Mouse (Mus musculus) midbrain, postnatal 0 days (tissue): ENCODE results near the gene Dact3. TPM values are rescaled to one million over a fixed set of nuclear protein-coding genes. Genes with fewer than 3 reads are reported as not detected.

ENCODE experiments used
- ATAC-seq: fragments of 200-750 bp; cut with Nextera tagmentation; 2 replicates; pipeline ENCODE4 v1.8.0; 2017; ENCODE audit warnings: moderate number of reproducible peaks, mild to moderate bottlenecking, moderate TSS enrichment, moderate library complexity; ENCODE audit not compliant: low FRiP score
- DNase-seq: peaks from one replicate; pipeline ENCODE4 v3.0.0-alpha.2; 2015; ENCODE audit warnings: low spot score
- H3K27ac ChIP-seq: fragments of 300-500 bp; sonication (generic); 2 replicates; pipeline ENCODE4 v1.5.1; 2014; ENCODE audit warnings: low read depth, mild to moderate bottlenecking, low read length, mixed read lengths
- H3K27me3 ChIP-seq: fragments of 300-500 bp; sonication (generic); 2 replicates; pipeline ENCODE4 v1.6.1; 2014; ENCODE audit warnings: low read length, control low read depth, mixed read lengths; ENCODE audit not compliant: insufficient read depth
- H3K36me3 ChIP-seq: fragments of 300-500 bp; sonication (generic); 2 replicates; pipeline ENCODE4 v1.6.1; 2014; ENCODE audit warnings: low read length, control low read depth, mixed read lengths; ENCODE audit not compliant: insufficient read depth
- H3K4me1 ChIP-seq: fragments of 300-500 bp; sonication (generic); 2 replicates; pipeline ENCODE4 v1.6.1; 2014; ENCODE audit warnings: mild to moderate bottlenecking, control low read depth, antibody characterized with exemption, low read length, mixed read lengths; ENCODE audit not compliant: insufficient read depth
- H3K4me2 ChIP-seq: fragments of 300-500 bp; sonication (generic); 2 replicates; pipeline ENCODE4 v1.6.1; 2014; ENCODE audit warnings: low read depth, mild to moderate bottlenecking, low read length, mixed read lengths; ENCODE audit not compliant: poor library complexity, severe bottlenecking
- H3K4me3 ChIP-seq: fragments of 300-500 bp; sonication (generic); 2 replicates; pipeline ENCODE4 v1.5.1; 2014; ENCODE audit warnings: low read depth, mild to moderate bottlenecking, low read length, moderate library complexity
- H3K9ac ChIP-seq: fragments of 300-500 bp; sonication (generic); replicated peaks from 2 replicates; pipeline ENCODE4 v1.6.1; 2014; ENCODE audit warnings: mild to moderate bottlenecking, low read length, moderate library complexity, mixed read lengths; ENCODE audit not compliant: poor library complexity, severe bottlenecking
- H3K9me3 ChIP-seq: fragments of 300-500 bp; sonication (generic); 2 replicates; pipeline ENCODE4 v1.6.1; 2016; ENCODE audit warnings: low read length, control low read depth
- CTCF ChIP-seq: IDR thresholded peaks from 2 replicates; pipeline ENCODE4 v1.5.1; 2016; ENCODE audit warnings: antibody characterized with exemption, mild to moderate bottlenecking
- WGBS: fragments of 180-500 bp; shearing (Covaris S2); extraction: QIAGEN DNeasy Blood & Tissue Kit; methylation state at CpG from one replicate; pipeline ENCODE4 v1.1.7; 2014; 5-methylcytosine and 5-hydroxymethylcytosine counted together
- polyA plus RNA-seq: library from polyadenylated mRNA; unstranded; fragments of >200 nt; fragmentation: Nextera tagmentation; extraction: Ambion mirVana; gene quantifications from 2 replicates; pipeline ENCODE4 v1.2.1, GENCODE M21; 2015
- total RNA-seq: library from RNA; depleted of rRNA; stranded (reverse); fragments of >200 nt; gene quantifications from 2 replicates; pipeline ENCODE4 v1.2.3, GENCODE M21; 2014

The Dact3 gene
- total and polyA plus RNA-seq, 2 experiments from 2014 or later = 7.5 to 107 TPM

- TF ChIP-seq CTCF = peak; percentile 82
- 0 out of 2 replicates have a peak, but pooled peaks cover 4% of the 10 kb centered on the region for H3K27me3 ChIP-seq
- no peaks in the 10 kb centered on the region for H3K36me3 ChIP-seq
- 0 out of 2 replicates have a peak overlapping the region, but pooled peaks have one; percentile 9 for H3K27ac ChIP-seq
- H3K9me3 ChIP-seq = no peaks in the 10 kb centered on the region
- WGBS = under 1% methylated on average over 23 of the region's 24 CpGs
- DNase-seq = peak; percentile 73
- H3K4me2 ChIP-seq = peak overlapping the region; percentile 45
- H3K4me1 ChIP-seq = no peaks in the 10 kb centered on the region
- H3K9ac ChIP-seq = 0 out of 2 replicates have a peak overlapping the region, but pooled peaks have one; percentile 24
- peak overlapping the region; percentile 18 for H3K4me3 ChIP-seq
- ATAC-seq = peak; percentile 34
Measured at GRCm38 (mm10) chr7:16895000-16895399, 19.9 kb downstream of the Dact3 start.

- 27% methylated on average over 10 of the region's 10 CpGs for WGBS
- Histone ChIP-seq H3K4me1 (no peaks in the 10 kb centered on the region), H3K27me3 (0 out of 2 replicates have a peak, but pooled peaks cover 4% of the 10 kb centered on the region), H3K9me3 (no peaks in the 10 kb centered on the region), H3K27ac (no peak overlapping the region), H3K4me3 (peak overlapping the region; percentile 18), H3K4me2 (peak overlapping the region; percentile 45), H3K9ac (no peak overlapping the region), H3K36me3 (no peaks in the 10 kb centered on the region)
- ATAC-seq (no peak), DNase-seq (no peak)
- no peak for TF ChIP-seq CTCF
Measured at GRCm38 (mm10) chr7:16895511-16895910, 20.4 kb downstream of the Dact3 start.

GRCm38 (mm10) chr7:16900526-16900925, 25.4 kb downstream of the Dact3 start:
- TF ChIP-seq CTCF = no peak
- Histone ChIP-seq H3K4me3 (no peak overlapping the region), H3K4me2 (no peak overlapping the region), H3K9me3 (no peaks in the 10 kb centered on the region), H3K4me1 (no peaks in the 10 kb centered on the region), H3K36me3 (no peaks in the 10 kb centered on the region), H3K27me3 (no peaks in the 10 kb centered on the region), H3K9ac (peak overlapping the region; percentile 29; the same call in 1 of the 2 replicates), H3K27ac (no peak overlapping the region)
- DNase-seq (no peak), ATAC-seq (no peak)
- WGBS = 25% methylated on average over 5 of the region's 5 CpGs

GRCm38 (mm10) chr7:16903439-16903955, 28.4 kb downstream of the Dact3 start:
- no peak for ATAC-seq
- Histone ChIP-seq H3K27me3 (no peaks in the 10 kb centered on the region), H3K36me3 (no peaks in the 10 kb centered on the region), H3K9me3 (no peaks in the 10 kb centered on the region), H3K9ac (no peak overlapping the region), H3K27ac (no peak overlapping the region), H3K4me1 (no peaks in the 10 kb centered on the region), H3K4me3 (no peak overlapping the region), H3K4me2 (no peak overlapping the region)
- TF ChIP-seq CTCF = no peak
- no peak for DNase-seq
- 67% methylated on average over 2 of the region's 2 CpGs for WGBS

GRCm38 (mm10) chr7:16904120-16904675, 29.1 kb downstream of the Dact3 start:
- no peak for DNase-seq
- no peak for TF ChIP-seq CTCF
- H3K27ac ChIP-seq = no peak overlapping the region
- no peak overlapping the region for H3K9ac ChIP-seq
- H3K4me1 ChIP-seq = no peaks in the 10 kb centered on the region
- H3K4me3 ChIP-seq = no peak overlapping the region
- H3K27me3 ChIP-seq = no peaks in the 10 kb centered on the region
- no peaks in the 10 kb centered on the region for H3K36me3 ChIP-seq
- 64% methylated on average over 7 of the region's 10 CpGs for WGBS
- no peak for ATAC-seq
- no peaks in the 10 kb centered on the region for H3K9me3 ChIP-seq
- H3K4me2 ChIP-seq = no peak overlapping the region

- 69% methylated on average over 9 of the region's 9 CpGs for WGBS
- Histone ChIP-seq H3K27ac (no peak overlapping the region), H3K9ac (no peak overlapping the region), H3K27me3 (no peaks in the 10 kb centered on the region), H3K4me1 (no peaks in the 10 kb centered on the region), H3K9me3 (no peaks in the 10 kb centered on the region), H3K4me2 (no peak overlapping the region), H3K4me3 (no peak overlapping the region), H3K36me3 (no peaks in the 10 kb centered on the region)
- DNase-seq (no peak), ATAC-seq (no peak)
- TF ChIP-seq CTCF = no peak
Measured at GRCm38 (mm10) chr7:16905491-16906021, 30.4 kb downstream of the Dact3 start.
